Mouse (Mus musculus): ENCODE data around the gene Tspan11. TPM values are rescaled to one million over a fixed set of nuclear protein-coding genes. Genes with fewer than 3 reads are reported as not detected.

The Tspan11 gene
- polyA plus RNA-seq, 2 experiments: 18.5 to 19.8 TPM

DNA sequence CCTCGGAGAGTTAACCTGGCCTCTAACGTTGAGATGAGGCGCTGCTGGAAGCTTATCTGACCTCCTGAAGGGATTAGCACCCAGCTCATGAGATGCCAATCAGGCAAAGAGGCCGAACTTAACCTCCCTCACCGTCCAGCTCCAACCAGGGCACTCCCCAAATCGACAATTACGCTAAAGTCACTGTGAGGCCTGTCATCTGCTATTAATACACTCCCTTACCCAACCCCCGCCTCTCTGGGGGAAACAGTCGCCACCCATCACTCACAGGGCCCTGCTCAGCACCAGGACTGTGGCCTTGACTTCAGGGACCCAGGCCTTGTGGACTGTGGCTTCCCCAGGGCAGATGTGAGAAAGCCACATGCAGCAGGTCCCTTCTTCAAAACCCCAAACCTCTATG is 99.0 kb downstream of the Tspan11 start:
- no peaks in the 10 kb centered on the region for H3K9me3 ChIP-seq (ENCODE audit: control insufficient read depth, low read length)
- no peak for DNase-seq (ENCODE audit: low spot score)
- H3K27ac ChIP-seq (replicated peaks; ENCODE audit: low read depth, low read length): no peak overlapping the region
- no peak for TF ChIP-seq POLR2A (IDR thresholded peaks at IDR 0.05; ENCODE audit: borderline replicate concordance, extremely low read depth, insufficient read depth, insufficient read length)
- ATAC-seq (ENCODE audit: low FRiP score, low read depth): no peak
- peaks cover 12% of the 10 kb centered on the region for H3K4me1 ChIP-seq (ENCODE audit: control insufficient read depth, insufficient read depth, low read length)
- H3K9ac ChIP-seq (ENCODE audit: low read depth, low read length, severe bottlenecking): no peak overlapping the region
- H3K36me3 ChIP-seq (ENCODE audit: control insufficient read depth, insufficient read depth, low read length): no peaks in the 10 kb centered on the region; the same call in 1 of the 2 replicates
- H3K27me3 ChIP-seq (ENCODE audit: control insufficient read depth, insufficient read depth, low read length): no peaks in the 10 kb centered on the region
- H3K4me2 ChIP-seq (replicated peaks; ENCODE audit: low read depth, low read length, severe bottlenecking): no peak overlapping the region
- 41% methylated on average over 9 of the region's 9 CpGs for WGBS
- no peak overlapping the region for H3K4me3 ChIP-seq (replicated peaks; ENCODE audit: low read length)

DNA sequence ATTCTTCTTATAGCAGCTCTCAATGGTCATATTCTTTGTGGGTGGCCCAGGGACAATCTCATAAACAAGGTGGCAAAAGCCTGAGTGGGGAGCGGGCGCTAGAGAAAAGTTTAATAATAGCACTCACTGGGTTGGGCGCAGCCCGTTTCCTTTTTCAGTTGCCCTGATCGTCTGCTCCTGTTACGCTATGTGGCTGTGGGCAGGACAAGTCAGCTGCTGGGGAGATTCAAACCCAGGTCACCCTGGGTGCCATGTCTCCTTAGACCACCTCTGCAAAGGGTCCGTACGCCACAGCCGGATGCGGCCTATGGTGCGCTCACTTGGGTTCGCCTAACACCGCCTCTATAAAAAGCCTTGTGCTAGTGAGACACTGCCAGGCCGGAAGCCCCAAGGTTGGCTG is 100.0 kb downstream of the Tspan11 start:
- Histone ChIP-seq H3K4me1 (ENCODE audit: control insufficient read depth, insufficient read depth, low read length) (peaks cover 12% of the 10 kb centered on the region), H3K27me3 (ENCODE audit: control insufficient read depth, insufficient read depth, low read length) (no peaks in the 10 kb centered on the region), H3K36me3 (ENCODE audit: control insufficient read depth, insufficient read depth, low read length) (peaks cover 4% of the 10 kb centered on the region; the same call in 1 of the 2 replicates), H3K9me3 (ENCODE audit: control insufficient read depth, low read length) (no peaks in the 10 kb centered on the region), H3K9ac (ENCODE audit: low read depth, low read length, severe bottlenecking) (no peak overlapping the region), H3K27ac (replicated peaks; ENCODE audit: low read depth, low read length) (no peak overlapping the region), H3K4me3 (replicated peaks; ENCODE audit: low read length) (no peak overlapping the region), H3K4me2 (replicated peaks; ENCODE audit: low read depth, low read length, severe bottlenecking) (no peak overlapping the region)
- 91% methylated on average over 14 of the region's 14 CpGs for WGBS
- no peak for DNase-seq (ENCODE audit: low spot score)
- no peak for TF ChIP-seq POLR2A (IDR thresholded peaks at IDR 0.05; ENCODE audit: borderline replicate concordance, extremely low read depth, insufficient read depth, insufficient read length)
- ATAC-seq (ENCODE audit: low FRiP score, low read depth): no peak

GRCm38 (mm10) chr6:127988944-127989494 is 101.6 kb downstream of the Tspan11 start:
- TF ChIP-seq POLR2A (IDR thresholded peaks at IDR 0.05; ENCODE audit: borderline replicate concordance, extremely low read depth, insufficient read depth, insufficient read length): no peak
- no peak for ATAC-seq (ENCODE audit: low FRiP score, low read depth)
- DNase-seq (ENCODE audit: low spot score): no peak
- H3K4me3 ChIP-seq (replicated peaks; ENCODE audit: low read length): no peak overlapping the region
- peaks cover 8% of the 10 kb centered on the region; the same call in 1 of the 2 replicates for H3K36me3 ChIP-seq (ENCODE audit: control insufficient read depth, insufficient read depth, low read length)
- H3K9me3 ChIP-seq (ENCODE audit: control insufficient read depth, low read length): no peaks in the 10 kb centered on the region
- WGBS: 89% methylated on average over 12 of the region's 12 CpGs
- peaks cover 12% of the 10 kb centered on the region for H3K4me1 ChIP-seq (ENCODE audit: control insufficient read depth, insufficient read depth, low read length)
- H3K27ac ChIP-seq (replicated peaks; ENCODE audit: low read depth, low read length): no peak overlapping the region
- H3K27me3 ChIP-seq (ENCODE audit: control insufficient read depth, insufficient read depth, low read length): no peaks in the 10 kb centered on the region
- no peak overlapping the region for H3K4me2 ChIP-seq (replicated peaks; ENCODE audit: low read depth, low read length, severe bottlenecking)
- H3K9ac ChIP-seq (ENCODE audit: low read depth, low read length, severe bottlenecking): no peak overlapping the region

GRCm38 (mm10) chr6:127989624-127990212 is 102.3 kb downstream of the Tspan11 start:
- H3K4me1 ChIP-seq (ENCODE audit: control insufficient read depth, insufficient read depth, low read length): peaks cover 12% of the 10 kb centered on the region
- H3K27me3 ChIP-seq (ENCODE audit: control insufficient read depth, insufficient read depth, low read length): no peaks in the 10 kb centered on the region
- no peak overlapping the region for H3K4me2 ChIP-seq (replicated peaks; ENCODE audit: low read depth, low read length, severe bottlenecking)
- peaks cover 8% of the 10 kb centered on the region; the same call in 1 of the 2 replicates for H3K36me3 ChIP-seq (ENCODE audit: control insufficient read depth, insufficient read depth, low read length)
- DNase-seq (ENCODE audit: low spot score): peak; percentile 83
- TF ChIP-seq POLR2A (IDR thresholded peaks at IDR 0.05; ENCODE audit: borderline replicate concordance, extremely low read depth, insufficient read depth, insufficient read length): no peak
- no peak overlapping the region for H3K9ac ChIP-seq (ENCODE audit: low read depth, low read length, severe bottlenecking)
- ATAC-seq (ENCODE audit: low FRiP score, low read depth): peak; percentile 90
- no peak overlapping the region for H3K4me3 ChIP-seq (replicated peaks; ENCODE audit: low read length)
- WGBS: 64% methylated on average over 11 of the region's 11 CpGs
- H3K9me3 ChIP-seq (ENCODE audit: control insufficient read depth, low read length): no peaks in the 10 kb centered on the region
- no peak overlapping the region for H3K27ac ChIP-seq (replicated peaks; ENCODE audit: low read depth, low read length)

- Histone ChIP-seq H3K36me3 (ENCODE audit: control insufficient read depth, insufficient read depth, low read length) (peaks cover 8% of the 10 kb centered on the region; the same call in 1 of the 2 replicates), H3K4me3 (replicated peaks; ENCODE audit: low read length) (no peak overlapping the region), H3K9ac (ENCODE audit: low read depth, low read length, severe bottlenecking) (no peak overlapping the region), H3K27ac (replicated peaks; ENCODE audit: low read depth, low read length) (no peak overlapping the region), H3K27me3 (ENCODE audit: control insufficient read depth, insufficient read depth, low read length) (no peaks in the 10 kb centered on the region), H3K4me2 (replicated peaks; ENCODE audit: low read depth, low read length, severe bottlenecking) (no peak overlapping the region), H3K4me1 (ENCODE audit: control insufficient read depth, insufficient read depth, low read length) (peaks cover 7% of the 10 kb centered on the region; the same call in 1 of the 2 replicates), H3K9me3 (ENCODE audit: control insufficient read depth, low read length) (no peaks in the 10 kb centered on the region)
- no peak for DNase-seq (ENCODE audit: low spot score)
- WGBS: 75% methylated on average over 11 of the region's 11 CpGs
- TF ChIP-seq POLR2A (IDR thresholded peaks at IDR 0.05; ENCODE audit: borderline replicate concordance, extremely low read depth, insufficient read depth, insufficient read length): no peak
- ATAC-seq (ENCODE audit: low FRiP score, low read depth): no peak
Observed at GRCm38 (mm10) chr6:127991509-127992176, 104.3 kb downstream of the Tspan11 start.

Measured in limb, embryonic 14.5 days (tissue).